Mouse (Mus musculus) G1E (cell line): ENCODE measurements around the gene Megf6.

Source experiments
- CTCF ChIP-seq: IDR thresholded peaks from 2 replicates; pipeline ENCODE4 v1.5.1; 2012; ENCODE audit warnings: low read depth, low read length, inconsistent platforms, mixed read lengths
- GATA1 ChIP-seq: IDR thresholded peaks from 2 replicates; pipeline ENCODE4 v1.6.1; 2012; ENCODE audit warnings: borderline replicate concordance, low read length, inconsistent platforms, mixed read lengths
- GATA2 ChIP-seq: IDR thresholded peaks from 2 replicates; pipeline ENCODE4 v1.6.1; 2012; ENCODE audit warnings: low read depth, low read length, inconsistent platforms, borderline replicate concordance
- POLR2AphosphoS5 ChIP-seq: IDR thresholded peaks from 2 replicates; pipeline ENCODE4 v1.6.1; 2012; ENCODE audit warnings: low read depth, low read length, inconsistent platforms; ENCODE audit not compliant: insufficient replicate concordance
- TAL1 ChIP-seq: conservative IDR thresholded peaks from 2 replicates; pipeline ENCODE4 v1.6.1; 2012; ENCODE audit warnings: low read depth, low read length, inconsistent platforms, mixed read lengths

- TF ChIP-seq TAL1 (no peak), GATA1 (no peak), CTCF (no peak), POLR2AphosphoS5 (no peak), GATA2 (no peak)
Observed at GRCm38 (mm10) chr4:154294262-154294731, 123.8 kb downstream of the Megf6 start.
